Mouse (Mus musculus) embryonic fibroblast, embryonic 13.5 days (primary cell): ENCODE data around the gene 9830107B12Rik.

ENCODE experiments used
- CTCF ChIP-seq: IDR thresholded peaks from 2 replicates; pipeline ENCODE4 v1.5.1; 2011; ENCODE audit warnings: mild to moderate bottlenecking, control low read depth, low read length, moderate library complexity, borderline replicate concordance; ENCODE audit not compliant: insufficient read depth
- POLR2A ChIP-seq: IDR thresholded peaks from 2 replicates; pipeline ENCODE4 v1.6.1; 2011; ENCODE audit warnings: low read depth, mild to moderate bottlenecking, control low read depth, low read length, moderate library complexity

GRCm38 (mm10) chr17:48097011-48097742, 48.9 kb downstream of the 9830107B12Rik start:
- TF ChIP-seq CTCF (peak; percentile 32; the same call in 1 of the 2 replicates), POLR2A (no peak)
